Mouse (Mus musculus): ENCODE measurements at regions not wholly inside any gene's neighbourhood (a gene's known extent, or its start where the extent isn't known, plus 50 kb on each side); places are given as distances from the start of the nearest gene placed in this dataset.

DNA sequence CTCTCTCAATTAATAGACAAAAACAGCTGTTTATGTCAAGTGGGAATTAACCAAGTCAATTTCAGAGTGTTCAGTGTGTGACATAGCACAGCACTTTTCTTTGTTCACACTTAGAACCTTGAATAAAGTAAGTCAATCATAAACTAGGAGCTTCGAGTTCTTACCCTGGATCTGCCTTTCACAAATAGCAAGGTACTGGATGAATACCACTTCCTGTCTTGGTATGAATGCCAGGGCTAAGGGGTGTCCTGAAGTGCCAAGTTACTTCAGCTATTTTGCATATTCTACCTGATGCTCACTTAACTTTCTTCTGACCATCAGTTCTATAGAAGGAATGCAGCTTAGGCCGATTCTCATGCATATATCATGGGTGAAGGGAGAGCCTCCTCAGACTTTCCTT lies 90.1 kb upstream of the Rasgrp1 start:
- Histone ChIP-seq H3K36me3 (ENCODE audit: poor library complexity, severe bottlenecking) (no peaks in the 10 kb centered on the region), H3K9me3 (replicated peaks) (no peaks in the 10 kb centered on the region), H3K4me2 (no peak overlapping the region), H3K27ac (no peak overlapping the region), H3K4me3 (no peak overlapping the region), H3K27me3 (no peaks in the 10 kb centered on the region), H3K9ac (no peak overlapping the region), H3K4me1 (peaks cover 11% of the 10 kb centered on the region)
- no peak for ATAC-seq
- 72% methylated on average over 2 of the region's 2 CpGs for WGBS

DNA sequence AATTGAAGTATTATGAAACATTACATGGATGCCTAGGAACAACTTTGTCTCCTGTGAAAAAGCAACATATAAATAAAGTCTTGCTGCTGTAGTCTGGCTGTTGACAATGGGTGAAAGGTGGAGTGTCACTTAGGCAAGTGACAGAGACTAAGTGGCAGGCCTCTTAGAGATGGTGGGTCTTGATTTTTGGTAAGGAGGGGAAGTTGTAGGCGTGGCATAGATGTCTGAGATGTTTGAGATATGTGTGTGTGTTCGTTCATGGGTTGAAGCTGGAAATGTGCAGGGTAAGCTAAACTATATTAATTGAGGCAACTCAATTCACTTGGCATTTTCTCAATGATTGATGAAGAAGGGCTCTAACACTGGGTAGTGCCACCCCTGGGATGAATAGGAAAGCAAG lies 90.7 kb upstream of the Rasgrp1 start:
- WGBS: 81% methylated on average over 2 of the region's 2 CpGs
- Histone ChIP-seq H3K36me3 (ENCODE audit: poor library complexity, severe bottlenecking) (no peaks in the 10 kb centered on the region), H3K4me3 (no peak overlapping the region), H3K4me1 (peaks cover 11% of the 10 kb centered on the region), H3K9ac (no peak overlapping the region), H3K9me3 (replicated peaks) (no peaks in the 10 kb centered on the region), H3K27me3 (no peaks in the 10 kb centered on the region), H3K27ac (no peak overlapping the region), H3K4me2 (no peak overlapping the region)
- ATAC-seq: no peak

- H3K27ac ChIP-seq: 0 out of 2 replicates have a peak overlapping the region, but pooled peaks have one; percentile 55
- no peak for ATAC-seq
- H3K9me3 ChIP-seq (replicated peaks): no peaks in the 10 kb centered on the region
- no peaks in the 10 kb centered on the region for H3K27me3 ChIP-seq
- H3K4me2 ChIP-seq: no peak overlapping the region
- H3K4me1 ChIP-seq: 0 out of 2 replicates have a peak, but pooled peaks cover 3% of the 10 kb centered on the region
- no peak overlapping the region for H3K9ac ChIP-seq
- WGBS: 85% methylated on average over 12 of the region's 12 CpGs
- H3K36me3 ChIP-seq (ENCODE audit: poor library complexity, severe bottlenecking): no peaks in the 10 kb centered on the region
- no peak overlapping the region for H3K4me3 ChIP-seq
Observed at GRCm38 (mm10) chr2:117438079-117438478, 95.3 kb upstream of the Rasgrp1 start.

DNA sequence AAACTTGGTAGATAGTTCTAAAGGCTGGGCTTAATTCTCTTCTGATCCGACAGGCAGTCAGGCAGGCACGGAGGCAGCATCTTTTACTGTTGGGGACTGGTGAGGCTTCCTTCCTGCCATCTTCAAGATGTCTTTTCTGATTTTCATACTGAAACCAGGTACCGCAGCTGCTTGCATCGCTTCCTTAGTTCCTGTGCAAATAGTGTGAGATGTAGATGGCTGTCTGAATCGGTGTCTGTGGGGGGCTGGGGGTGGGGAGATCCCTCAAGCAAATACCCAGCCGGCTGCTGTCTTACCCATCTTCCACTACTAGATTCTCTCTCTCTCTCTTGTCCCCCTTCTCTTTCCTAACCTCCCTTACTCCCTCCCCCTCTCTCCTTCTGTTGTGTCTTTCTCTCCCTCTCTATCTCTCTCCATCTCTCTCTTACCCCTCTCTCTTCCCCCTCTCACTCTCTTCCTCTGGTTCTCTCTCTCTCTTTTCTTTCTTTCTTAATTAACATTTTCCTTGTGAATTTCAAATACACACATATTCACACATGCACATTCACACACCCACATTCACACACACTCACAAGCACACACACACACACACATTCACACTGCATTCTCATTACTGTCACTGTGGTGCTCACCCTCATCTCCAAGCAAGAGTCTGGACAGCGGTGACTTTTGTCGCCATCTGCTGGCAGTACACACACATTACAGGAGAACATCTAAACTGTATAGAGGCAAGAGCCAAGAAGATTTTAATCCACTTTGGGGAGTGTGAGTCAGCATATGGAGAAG lies 96.0 kb upstream of the Rasgrp1 start:
- WGBS: 65% methylated on average over 8 of the region's 8 CpGs
- ATAC-seq: peak; percentile 87
- Histone ChIP-seq H3K9ac (no peak overlapping the region), H3K4me1 (0 out of 2 replicates have a peak, but pooled peaks cover 3% of the 10 kb centered on the region), H3K27me3 (no peaks in the 10 kb centered on the region), H3K36me3 (ENCODE audit: poor library complexity, severe bottlenecking) (no peaks in the 10 kb centered on the region), H3K27ac (peak overlapping the region; percentile 75), H3K4me3 (no peak overlapping the region), H3K4me2 (no peak overlapping the region), H3K9me3 (replicated peaks) (no peaks in the 10 kb centered on the region)

DNA sequence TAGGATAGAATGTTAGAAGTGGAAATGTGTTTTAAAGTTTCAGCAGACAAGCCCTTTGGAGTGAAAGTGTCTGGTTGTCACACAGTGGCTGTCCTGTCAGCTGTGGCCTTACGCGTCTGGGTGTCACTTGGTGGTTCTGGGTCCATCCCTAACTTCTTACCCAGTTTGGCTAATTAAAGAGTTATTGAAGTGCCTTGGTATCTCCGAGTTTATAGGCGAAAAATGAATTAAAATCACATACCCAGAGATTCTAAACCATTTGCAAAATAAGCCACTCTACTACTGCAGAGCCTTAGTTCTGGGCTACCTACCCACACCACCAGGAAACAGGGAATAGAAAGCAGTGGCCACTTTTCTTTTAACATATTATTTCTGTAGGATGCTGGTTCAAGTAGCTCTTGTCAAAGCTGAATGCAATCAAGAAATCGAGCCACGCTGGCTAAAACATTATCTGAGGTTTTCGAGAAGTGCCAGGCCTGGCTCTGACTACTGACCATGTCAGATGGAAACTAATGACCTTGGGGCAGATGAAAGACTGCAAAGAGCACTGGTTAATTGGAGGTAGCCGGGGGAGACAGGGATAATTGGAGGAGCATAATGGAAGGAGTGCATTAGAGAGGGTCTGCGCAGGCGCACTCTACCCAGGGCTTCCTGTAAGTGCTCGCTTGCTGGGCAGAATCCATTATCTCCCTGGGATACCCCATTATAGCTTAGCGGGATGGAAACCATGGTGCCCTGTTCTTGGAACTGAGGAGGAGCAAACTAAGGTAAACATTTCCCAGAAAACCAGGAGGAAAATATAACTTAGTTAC lies 96.8 kb upstream of the Rasgrp1 start:
- WGBS: 29% methylated on average over 12 of the region's 12 CpGs
- H3K9me3 ChIP-seq (replicated peaks): no peaks in the 10 kb centered on the region
- no peaks in the 10 kb centered on the region for H3K27me3 ChIP-seq
- H3K4me2 ChIP-seq: peak overlapping the region; percentile 41
- 0 out of 2 replicates have a peak, but pooled peaks cover 3% of the 10 kb centered on the region for H3K4me1 ChIP-seq
- H3K9ac ChIP-seq: no peak overlapping the region
- no peaks in the 10 kb centered on the region for H3K36me3 ChIP-seq (ENCODE audit: poor library complexity, severe bottlenecking)
- H3K27ac ChIP-seq: peak overlapping the region; percentile 75
- peak; percentile 83 for ATAC-seq
- no peak overlapping the region for H3K4me3 ChIP-seq

DNA sequence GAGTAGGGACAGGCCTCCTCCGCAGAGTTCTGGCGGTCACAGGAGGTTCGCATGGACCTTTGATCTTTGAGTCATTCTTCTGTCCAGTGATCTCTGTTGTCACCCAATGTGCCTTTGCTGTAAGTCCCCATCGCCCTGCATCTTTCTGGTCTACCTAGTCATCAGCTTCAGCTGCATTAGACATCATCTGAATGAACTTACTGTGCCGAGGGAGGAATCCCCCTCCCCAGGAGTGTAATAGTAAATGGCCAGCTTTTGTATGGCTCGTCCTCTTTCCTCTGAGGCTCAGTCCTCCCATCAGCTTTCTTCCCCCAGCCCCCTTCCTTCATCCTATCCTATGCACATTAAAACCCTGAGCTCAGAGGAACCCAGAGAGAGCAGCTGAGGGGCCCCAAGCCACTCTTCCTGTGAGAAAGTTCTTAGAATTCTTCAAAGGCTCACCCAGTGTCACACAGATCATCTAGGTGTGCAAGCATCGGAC lies 98.0 kb upstream of the Rasgrp1 start:
- Histone ChIP-seq H3K27ac (no peak overlapping the region), H3K9ac (no peak overlapping the region), H3K36me3 (ENCODE audit: poor library complexity, severe bottlenecking) (no peaks in the 10 kb centered on the region), H3K4me1 (0 out of 2 replicates have a peak, but pooled peaks cover 3% of the 10 kb centered on the region), H3K9me3 (replicated peaks) (no peaks in the 10 kb centered on the region), H3K27me3 (no peaks in the 10 kb centered on the region), H3K4me2 (no peak overlapping the region), H3K4me3 (no peak overlapping the region)
- WGBS: 80% methylated on average over 7 of the region's 7 CpGs
- no peak for ATAC-seq

DNA sequence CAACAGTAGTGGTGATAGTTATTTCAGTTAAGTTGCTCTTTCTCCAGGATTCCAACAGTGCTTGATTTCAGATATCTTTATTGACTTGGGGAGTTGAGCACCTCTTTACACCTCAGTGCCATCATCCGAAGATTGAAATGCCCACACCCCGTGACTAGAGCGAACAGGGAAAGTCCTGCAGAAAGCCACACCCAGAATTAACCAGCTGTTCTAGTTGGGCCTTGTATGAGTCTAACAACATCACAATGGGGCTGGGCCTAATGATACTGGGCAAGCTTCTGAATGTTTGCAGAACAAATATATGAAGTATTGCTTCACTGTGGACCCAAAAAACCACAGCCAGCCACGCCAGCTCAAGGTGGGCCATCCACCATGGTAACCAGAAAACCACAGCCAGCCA lies 100.1 kb upstream of the Rasgrp1 start:
- no peaks in the 10 kb centered on the region for H3K36me3 ChIP-seq (ENCODE audit: poor library complexity, severe bottlenecking)
- H3K4me3 ChIP-seq: no peak overlapping the region
- H3K4me1 ChIP-seq: 0 out of 2 replicates have a peak, but pooled peaks cover 3% of the 10 kb centered on the region
- no peaks in the 10 kb centered on the region for H3K27me3 ChIP-seq
- 86% methylated on average over 4 of the region's 4 CpGs for whole genome bisulfite sequencing
- H3K9ac ChIP-seq: no peak overlapping the region
- no peak for ATAC-seq
- H3K4me2 ChIP-seq: no peak overlapping the region
- no peaks in the 10 kb centered on the region for H3K9me3 ChIP-seq (replicated peaks)
- no peak overlapping the region for H3K27ac ChIP-seq

- no peak for ATAC-seq
- H3K9me3 ChIP-seq (replicated peaks): no peaks in the 10 kb centered on the region
- 24% methylated on average over 5 of the region's 5 CpGs for WGBS
- H3K4me3 ChIP-seq: no peak overlapping the region
- no peak overlapping the region for H3K9ac ChIP-seq
- no peaks in the 10 kb centered on the region for H3K27me3 ChIP-seq
- H3K27ac ChIP-seq: no peak overlapping the region
- H3K36me3 ChIP-seq (ENCODE audit: poor library complexity, severe bottlenecking): no peaks in the 10 kb centered on the region
- H3K4me2 ChIP-seq: no peak overlapping the region
- H3K4me1 ChIP-seq: 0 out of 2 replicates have a peak, but pooled peaks cover 3% of the 10 kb centered on the region
Observed at GRCm38 (mm10) chr2:117444671-117445070, 101.9 kb upstream of the Rasgrp1 start.

GRCm38 (mm10) chr2:117446876-117447275 lies 104.1 kb upstream of the Rasgrp1 start:
- no peak overlapping the region for H3K4me2 ChIP-seq
- H3K4me3 ChIP-seq: no peak overlapping the region
- H3K9ac ChIP-seq: no peak overlapping the region
- H3K27ac ChIP-seq: no peak overlapping the region
- 93% methylated on average over 4 of the region's 4 CpGs for whole genome bisulfite sequencing
- no peaks in the 10 kb centered on the region for H3K4me1 ChIP-seq
- no peaks in the 10 kb centered on the region for H3K9me3 ChIP-seq (replicated peaks)
- no peaks in the 10 kb centered on the region for H3K36me3 ChIP-seq (ENCODE audit: poor library complexity, severe bottlenecking)
- H3K27me3 ChIP-seq: no peaks in the 10 kb centered on the region
- no peak for ATAC-seq

DNA sequence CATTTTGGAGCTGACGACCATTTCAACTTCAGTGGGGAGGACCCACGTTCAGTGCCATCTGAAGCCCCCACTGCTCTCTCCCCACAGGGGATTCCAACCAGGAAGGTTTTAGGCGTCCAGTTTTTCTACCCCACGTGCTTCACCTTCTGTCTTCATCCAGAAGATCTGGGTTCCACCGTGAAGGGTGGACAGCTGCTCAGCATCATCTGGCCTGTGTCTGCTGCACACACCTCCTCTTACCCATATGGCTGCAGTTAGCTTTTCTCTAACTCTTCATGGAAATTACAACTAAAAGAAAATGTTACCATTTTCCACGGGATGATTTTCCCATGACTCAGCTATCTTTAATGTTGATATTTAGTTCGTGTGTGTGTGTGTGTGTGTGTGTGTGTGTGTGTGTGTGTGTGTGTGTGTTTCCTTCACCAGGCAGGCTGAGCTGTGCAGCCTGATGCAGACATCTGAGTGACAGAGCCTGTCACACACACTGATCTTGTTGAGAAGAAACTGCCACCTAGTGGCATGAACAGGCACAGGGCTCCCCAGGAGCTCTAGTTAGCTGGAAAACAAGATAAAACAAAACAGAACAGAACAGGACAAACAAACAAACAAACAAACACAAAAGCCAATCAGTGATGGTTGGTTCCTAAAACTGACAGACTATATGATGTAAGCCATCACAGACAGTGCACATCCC lies 107.5 kb upstream of the Rasgrp1 start:
- WGBS: 64% methylated on average over 7 of the region's 7 CpGs

GRCm38 (mm10) chr2:117451818-117452217 lies 109.0 kb upstream of the Rasgrp1 start:
- Histone ChIP-seq H3K4me3 (no peak overlapping the region), H3K27me3 (no peaks in the 10 kb centered on the region), H3K9me3 (replicated peaks) (no peaks in the 10 kb centered on the region), H3K4me2 (no peak overlapping the region), H3K9ac (no peak overlapping the region), H3K36me3 (ENCODE audit: poor library complexity, severe bottlenecking) (no peaks in the 10 kb centered on the region), H3K27ac (no peak overlapping the region), H3K4me1 (peaks cover 8% of the 10 kb centered on the region)
- WGBS: 80% methylated on average over 5 of the region's 5 CpGs
- no peak for ATAC-seq

More for the DNA sequence above, 107.5 kb upstream of the Rasgrp1 start:
- no peak overlapping the region for H3K27ac ChIP-seq
- no peaks in the 10 kb centered on the region for H3K4me1 ChIP-seq
- no peak overlapping the region for H3K4me2 ChIP-seq
- peak; percentile 88 for ATAC-seq
- no peaks in the 10 kb centered on the region for H3K9me3 ChIP-seq (replicated peaks)
- no peaks in the 10 kb centered on the region for H3K36me3 ChIP-seq (ENCODE audit: poor library complexity, severe bottlenecking)
- no peak overlapping the region for H3K4me3 ChIP-seq
- no peaks in the 10 kb centered on the region for H3K27me3 ChIP-seq
- no peak overlapping the region for H3K9ac ChIP-seq
